Mouse (Mus musculus) megakaryocyte-erythroid progenitor cell, adult 5 weeks (primary cell): Measurements from ENCODE around the gene Gm5485. TPM values are rescaled to one million over a fixed set of nuclear protein-coding genes. Genes with fewer than 3 reads are reported as not detected.

ENCODE experiments used
- polyA plus RNA-seq: library from polyadenylated mRNA; stranded (reverse); fragments of >175 nt; gene quantifications from 2 replicates; pipeline ENCODE4 v1.2.3, GENCODE M21; 2012

Gene Gm5485
- not detected in 2 replicates for polyA plus RNA-seq

GRCm38 (mm10) chr16:48412246-48412645, at the start of gene Gm5485:
TSS of gene Gm5485 (minus strand) at chr16:48412416.

DNA sequence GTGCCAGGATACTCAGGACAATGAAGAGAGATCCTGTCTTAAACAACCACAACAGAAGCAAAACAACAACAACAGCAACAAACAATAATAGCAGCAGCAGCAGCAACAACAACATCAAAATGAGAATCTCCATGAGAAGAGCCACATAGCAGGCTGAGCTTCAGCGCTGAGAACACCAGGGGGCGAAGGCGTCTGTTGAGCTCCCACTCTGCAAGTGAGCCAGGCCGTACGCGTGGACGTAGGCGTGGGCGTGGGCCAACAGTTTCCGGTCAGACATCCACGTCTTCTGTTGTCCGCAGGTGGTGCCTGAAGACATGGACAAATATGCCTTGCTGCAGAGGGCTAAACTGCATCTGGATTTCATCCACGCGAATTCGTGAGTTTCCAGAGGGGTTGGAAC, 18.8 kb upstream of the Gm5485 start, which contains the start of gene Morc1:
TSS of gene Morc1 (plus strand) at position 211 of the 400 bp plus-strand sequence.

Other genes with a start within 250 kb of the Gm5485 start
- not detected in 2 replicates for gene Dppa4, start 128.7 kb downstream of the Gm5485 start, polyA plus RNA-seq
- not detected in 2 replicates for gene Dppa2, start 108.5 kb downstream of the Gm5485 start, polyA plus RNA-seq
- gene Morc1, start 18.8 kb upstream of the Gm5485 start, polyA plus RNA-seq = not detected in 2 replicates